Mouse (Mus musculus) heart, adult 2 months (tissue): Measurements from ENCODE around the gene 1500015O10Rik. TPM values are rescaled to one million over a fixed set of nuclear protein-coding genes. Genes with fewer than 3 reads are reported as not detected.

Experiments
- DNase-seq, 2 experiments: peaks; one replicate each; pipeline ENCODE4 v3.0.0; 2021
- H3K27ac ChIP-seq: fragments of 200-600 bp; 2 replicates; pipeline ENCODE4 v1.8.1; 2022
- H3K27me3 ChIP-seq: fragments of 200-500 bp; 2 replicates; pipeline ENCODE4 v1.6.1; 2012; ENCODE audit warnings: mild to moderate bottlenecking, low read length, inconsistent platforms, mixed read lengths; ENCODE audit not compliant: control insufficient read depth, insufficient read depth
- H3K36me3 ChIP-seq: fragments of 200-500 bp; 2 replicates; pipeline ENCODE4 v1.6.1; 2012; ENCODE audit warnings: low read length, inconsistent platforms; ENCODE audit not compliant: control insufficient read depth, insufficient read depth
- H3K4me1 ChIP-seq: fragments of 200-500 bp; 2 replicates; pipeline ENCODE4 v1.6.1; 2011; ENCODE audit warnings: low read length; ENCODE audit not compliant: control insufficient read depth, insufficient read depth
- H3K4me3 ChIP-seq: fragments of 200-600 bp; 2 replicates; pipeline ENCODE4 v1.8.1; 2022
- H3K79me2 ChIP-seq: fragments of 200-500 bp; replicated peaks from 2 replicates; pipeline ENCODE4 v1.6.1; 2012; ENCODE audit warnings: mild to moderate bottlenecking, inconsistent platforms, low read length, moderate library complexity, mixed read lengths; ENCODE audit not compliant: control insufficient read depth, insufficient read depth
- H3K9ac ChIP-seq: fragments of 200-500 bp; 2 replicates; pipeline ENCODE4 v1.6.1; 2012; ENCODE audit warnings: low read depth, mild to moderate bottlenecking, control low read depth, inconsistent platforms, low read length, mixed read lengths
- CTCF ChIP-seq: fragments of 200-600 bp; IDR thresholded peaks from 2 replicates; pipeline ENCODE4 v1.8.1; 2022; ENCODE audit warnings: antibody characterized with exemption, mild to moderate bottlenecking, moderate library complexity
- EP300 ChIP-seq: fragments of 200-500 bp; IDR thresholded peaks from 2 replicates; pipeline ENCODE4 v1.6.1; 2011; ENCODE audit warnings: low read depth, low read length, control low read depth; ENCODE audit not compliant: insufficient read depth
- POLR2A ChIP-seq: fragments of 200-500 bp; IDR thresholded peaks from 2 replicates; pipeline ENCODE4 v1.6.1; 2011; ENCODE audit warnings: mild to moderate bottlenecking, low read depth, low read length, control low read depth; ENCODE audit not compliant: insufficient read depth
- WGBS: fragments of 180-500 bp; shearing (Covaris S2); methylation state at CpG from one replicate; pipeline ENCODE4 v1.1.7; 2018; 5-methylcytosine and 5-hydroxymethylcytosine counted together
- intact Hi-C: fragments of 180-260 bp; cut with DNase I; formaldehyde crosslinking; loops from one replicate; pipeline ENCODE4 v1.15.1; 2025
- polyA plus RNA-seq: library from polyadenylated mRNA; depleted of rRNA; stranded (reverse); fragments of >200 nt; gene quantifications from 2 replicates; pipeline ENCODE4 v1.2.3, GENCODE M21; 2012; rRNA removed
- total RNA-seq, 2 experiments: library from RNA; stranded (reverse); gene quantifications; 2 replicates each; pipeline ENCODE4 v1.2.3; 2021

Gene 1500015O10Rik
- total and polyA plus RNA-seq, 3 experiments: 1.9 to 4.2 (median 2.5) TPM

DNA sequence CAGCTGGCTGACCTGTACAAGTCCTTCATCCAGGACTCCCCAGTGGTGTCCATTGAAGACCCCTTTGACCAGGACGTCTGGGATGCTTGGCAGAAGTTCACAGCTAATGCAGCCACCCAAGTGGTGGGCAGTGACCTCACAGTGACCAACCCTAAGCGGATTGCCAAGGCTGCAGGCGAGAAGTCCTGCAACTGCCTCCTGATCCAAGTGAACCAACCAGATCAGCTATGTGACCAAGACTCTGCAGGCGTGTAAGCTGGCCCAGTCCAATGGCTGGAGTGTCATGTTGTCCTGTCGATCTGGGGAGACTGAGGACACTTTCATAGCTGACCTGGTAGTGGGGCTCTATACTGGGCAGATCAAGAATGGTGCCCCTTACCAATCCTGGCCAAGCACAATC, 56.3 kb downstream of the 1500015O10Rik start:
- Histone ChIP-seq H3K4me1 (no peaks in the 10 kb centered on the region), H3K79me2 (no peaks in the 10 kb centered on the region), H3K36me3 (no peaks in the 10 kb centered on the region), H3K27me3 (no peaks in the 10 kb centered on the region), H3K9ac (no peak overlapping the region), H3K4me3 (no peak overlapping the region), H3K27ac (no peak overlapping the region)
- no peak for DNase-seq
- no peak for TF ChIP-seq EP300
- TF ChIP-seq CTCF: no peak
- intact Hi-C loops: no loop called here
- WGBS: 94% methylated on average over 5 of the region's 5 CpGs

DNA sequence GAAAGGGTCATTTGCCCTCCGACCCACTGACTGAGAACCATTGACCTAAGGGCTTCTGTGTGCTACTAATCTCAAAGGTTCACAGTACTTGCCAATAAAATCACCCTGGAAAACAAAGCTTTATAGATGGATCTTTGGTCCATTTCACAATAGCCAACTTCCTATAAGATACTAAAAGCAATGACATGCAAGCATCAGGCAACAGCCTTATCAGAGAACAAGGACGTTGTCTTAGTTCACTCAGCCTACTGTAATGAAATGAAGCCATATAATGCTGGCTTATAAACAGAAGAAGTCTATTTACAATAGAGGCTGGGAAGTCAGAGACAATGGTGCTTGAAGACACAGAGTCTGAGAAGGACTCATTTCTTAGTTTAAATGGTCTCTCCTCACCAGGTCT, 59.4 kb downstream of the 1500015O10Rik start:
- TF ChIP-seq POLR2A: no peak
- TF ChIP-seq CTCF: no peak
- no peak for TF ChIP-seq EP300
- 68% methylated on average over 2 of the region's 2 CpGs for WGBS
- H3K27ac ChIP-seq: no peak overlapping the region
- no peak for DNase-seq
- no peaks in the 10 kb centered on the region for H3K79me2 ChIP-seq
- no peak overlapping the region for H3K9ac ChIP-seq
- no peaks in the 10 kb centered on the region for H3K4me1 ChIP-seq
- H3K36me3 ChIP-seq: no peaks in the 10 kb centered on the region
- intact Hi-C loops: no loop called here
- H3K4me3 ChIP-seq: no peak overlapping the region
- H3K27me3 ChIP-seq: no peaks in the 10 kb centered on the region

Other genes starting within 250 kb of the 1500015O10Rik start
- gene Uxs1, start 97.2 kb downstream of the 1500015O10Rik start, total RNA-seq: 10 to 100 TPM in 1 of 2 experiments, 1 to 10 TPM in 1; 10.0 to 10.9 TPM
- 5.5 and 7.3 TPM in 2 replicates for gene Uxs1, start 97.2 kb downstream of the 1500015O10Rik start, polyA plus RNA-seq
- gene Tpp2, start 203.0 kb downstream of the 1500015O10Rik start, total RNA-seq: 10 to 100 TPM; 36.3 to 43.5 TPM
- 7.5 and 17.5 TPM in 2 replicates for gene Tpp2, start 203.0 kb downstream of the 1500015O10Rik start, polyA plus RNA-seq